Mouse (Mus musculus) limb, embryonic 14.5 days (tissue): ENCODE data around the gene Fam20a. TPM values are rescaled to one million over a fixed set of nuclear protein-coding genes. Genes with fewer than 3 reads are reported as not detected.

Experiments
- ATAC-seq: fragments of 200-750 bp; cut with Nextera tagmentation; 2 replicates; pipeline ENCODE4 v1.8.0; 2017; ENCODE audit warnings: low read depth, moderate number of reproducible peaks, moderate TSS enrichment; ENCODE audit not compliant: low FRiP score
- DNase-seq: peaks from one replicate; pipeline ENCODE4 v3.0.0-alpha.2; 2015; ENCODE audit warnings: low spot score
- H3K27ac ChIP-seq: fragments of 300-500 bp; sonication (generic); replicated peaks from 2 replicates; pipeline ENCODE4 v1.5.1; 2014; ENCODE audit warnings: low read depth, mild to moderate bottlenecking, low read length, moderate library complexity, mixed read lengths
- H3K27me3 ChIP-seq: fragments of 300-500 bp; sonication (generic); 2 replicates; pipeline ENCODE4 v1.6.1; 2014; ENCODE audit warnings: low read length, mixed read lengths; ENCODE audit not compliant: control insufficient read depth, insufficient read depth
- H3K36me3 ChIP-seq: fragments of 300-500 bp; sonication (generic); 2 replicates; pipeline ENCODE4 v1.6.1; 2014; ENCODE audit warnings: mild to moderate bottlenecking, low read length, moderate library complexity, mixed read lengths; ENCODE audit not compliant: control insufficient read depth, insufficient read depth
- H3K4me1 ChIP-seq: fragments of 300-500 bp; sonication (generic); 2 replicates; pipeline ENCODE4 v1.6.1; 2014; ENCODE audit warnings: antibody characterized with exemption, low read length, mixed read lengths; ENCODE audit not compliant: control insufficient read depth, insufficient read depth
- H3K4me2 ChIP-seq: fragments of 300-500 bp; sonication (generic); replicated peaks from 2 replicates; pipeline ENCODE4 v1.6.1; 2014; ENCODE audit warnings: low read depth, mild to moderate bottlenecking, low read length, moderate library complexity; ENCODE audit not compliant: severe bottlenecking
- H3K4me3 ChIP-seq: fragments of 300-500 bp; sonication (generic); replicated peaks from 2 replicates; pipeline ENCODE4 v1.5.1; 2014; ENCODE audit warnings: low read length
- H3K9ac ChIP-seq: fragments of 300-500 bp; sonication (generic); 2 replicates; pipeline ENCODE4 v1.6.1; 2014; ENCODE audit warnings: mild to moderate bottlenecking, low read depth, low read length, moderate library complexity; ENCODE audit not compliant: severe bottlenecking
- H3K9me3 ChIP-seq: fragments of 300-500 bp; sonication (generic); 2 replicates; pipeline ENCODE4 v1.6.1; 2016; ENCODE audit warnings: low read length; ENCODE audit not compliant: control insufficient read depth
- POLR2A ChIP-seq: fragments of 200-500 bp; IDR thresholded peaks from 2 replicates; pipeline ENCODE4 v1.8.0; 2012; ENCODE audit warnings: inconsistent platforms, mild to moderate bottlenecking, moderate library complexity, borderline replicate concordance; ENCODE audit not compliant: insufficient read depth, insufficient read length; ENCODE audit errors: extremely low read depth
- WGBS: fragments of 180-500 bp; shearing (Covaris S2); extraction: QIAGEN DNeasy Blood & Tissue Kit; methylation state at CpG from one replicate; pipeline ENCODE4 v1.1.7; 2014; 5-methylcytosine and 5-hydroxymethylcytosine counted together
- polyA plus RNA-seq, 2 experiments: library from polyadenylated mRNA; depleted of rRNA in 1 of 2; stranded (reverse) in 1 of 2; unstranded in 1 of 2; fragments of >200 nt; fragmentation: Nextera tagmentation in 1 of 2; extraction: Ambion mirVana in 1 of 2; gene quantifications; 2 replicates each; pipeline versions ENCODE4 v1.2.1 to v1.2.3; 2012 to 2014

Fam20a gene
- polyA plus RNA-seq, 2 experiments: 6.9 to 9.4 TPM

DNA sequence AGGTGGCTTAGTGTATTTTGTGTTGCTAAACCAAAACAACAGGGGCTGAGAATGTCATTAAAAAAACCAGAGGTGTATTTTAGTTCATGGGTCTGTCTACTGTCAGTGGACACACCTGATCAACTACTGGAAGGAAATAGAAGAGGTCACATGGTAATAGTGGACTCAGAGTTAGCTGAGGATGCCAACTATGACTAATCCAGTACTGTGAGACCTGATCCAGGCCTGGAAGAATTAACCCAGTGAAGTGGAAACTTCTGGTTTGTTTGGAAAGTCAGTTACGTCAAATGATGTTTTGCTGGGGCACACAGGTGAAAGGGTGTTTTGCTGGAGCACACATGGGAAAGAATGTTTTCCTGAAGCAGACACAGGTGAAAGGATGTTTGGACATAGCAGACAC lies 12.3 kb upstream of the Fam20a start:
- DNase-seq (no peak), ATAC-seq (no peak)
- 89% methylated on average over 1 of the region's 1 CpGs for WGBS
- H3K4me2 ChIP-seq: no peak overlapping the region
- no peaks in the 10 kb centered on the region for H3K27me3 ChIP-seq
- H3K36me3 ChIP-seq: no peaks in the 10 kb centered on the region
- no peak overlapping the region for H3K4me3 ChIP-seq
- no peak overlapping the region for H3K27ac ChIP-seq
- no peak for TF ChIP-seq POLR2A
- no peaks in the 10 kb centered on the region for H3K9me3 ChIP-seq
- H3K9ac ChIP-seq: no peak overlapping the region
- no peaks in the 10 kb centered on the region for H3K4me1 ChIP-seq

DNA sequence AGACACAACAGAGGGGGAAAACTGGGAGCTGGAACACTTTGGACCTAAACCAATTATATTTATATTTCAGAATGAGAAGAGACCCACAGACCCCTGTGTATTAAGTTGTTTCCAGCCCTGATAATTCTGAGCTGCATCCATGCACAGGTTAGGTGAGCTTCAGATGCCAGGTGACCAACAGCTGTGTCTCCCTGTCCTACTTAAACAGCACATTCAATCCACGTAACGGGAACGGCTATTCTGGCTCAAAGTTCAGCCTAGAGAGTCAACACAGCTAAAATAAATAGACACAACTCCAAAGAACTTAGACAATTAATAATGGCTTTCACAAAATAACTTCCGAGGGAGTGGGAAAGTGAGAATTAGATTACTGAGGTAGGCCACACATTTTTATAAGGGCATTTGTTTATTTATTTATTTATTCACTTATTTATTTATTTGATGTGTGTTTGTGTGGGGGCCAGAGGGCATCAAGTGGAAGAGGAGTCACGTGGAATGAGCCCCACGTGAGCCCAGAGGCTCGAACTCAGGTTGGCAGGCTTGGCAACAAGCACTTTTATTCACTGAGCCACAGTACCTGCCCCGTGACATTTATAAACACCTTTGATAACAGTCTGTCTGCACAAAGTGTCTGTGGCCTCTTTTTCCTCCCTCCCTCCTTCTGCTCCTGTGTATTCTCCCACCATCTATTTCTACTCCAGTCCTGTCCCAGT lies 10.8 kb upstream of the Fam20a start:
- Histone ChIP-seq H3K36me3 (no peaks in the 10 kb centered on the region), H3K27ac (no peak overlapping the region), H3K27me3 (no peaks in the 10 kb centered on the region), H3K4me2 (no peak overlapping the region), H3K9me3 (no peaks in the 10 kb centered on the region), H3K4me1 (no peaks in the 10 kb centered on the region), H3K9ac (no peak overlapping the region), H3K4me3 (no peak overlapping the region)
- WGBS: 76% methylated on average over 8 of the region's 8 CpGs
- DNase-seq (no peak), ATAC-seq (no peak)
- no peak for TF ChIP-seq POLR2A

DNA sequence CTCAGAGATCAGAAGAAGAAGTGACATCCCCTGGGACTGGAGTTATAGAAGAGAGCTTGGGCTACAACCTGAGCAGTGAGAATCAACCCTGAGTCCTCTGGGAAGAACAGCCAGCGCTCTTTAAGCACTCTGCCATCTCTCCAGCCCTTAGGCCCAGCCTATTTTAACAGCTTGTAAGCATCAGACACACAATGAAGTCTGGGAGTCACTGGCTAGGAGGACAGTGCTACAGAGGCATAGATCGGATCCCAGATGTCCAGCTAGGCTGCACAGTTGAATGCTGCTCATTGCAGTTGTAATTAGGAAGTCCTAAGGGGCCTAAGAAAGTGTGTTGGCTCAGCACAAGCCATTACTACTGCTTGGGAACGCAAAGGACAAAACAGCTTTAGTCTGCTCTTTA lies 6.3 kb upstream of the Fam20a start:
- Histone ChIP-seq H3K9me3 (no peaks in the 10 kb centered on the region), H3K4me3 (no peak overlapping the region), H3K9ac (no peak overlapping the region), H3K4me2 (no peak overlapping the region), H3K27me3 (no peaks in the 10 kb centered on the region), H3K27ac (no peak overlapping the region), H3K36me3 (no peaks in the 10 kb centered on the region), H3K4me1 (no peaks in the 10 kb centered on the region)
- DNase-seq (no peak), ATAC-seq (no peak)
- WGBS: 63% methylated on average over 3 of the region's 3 CpGs
- TF ChIP-seq POLR2A: no peak

DNA sequence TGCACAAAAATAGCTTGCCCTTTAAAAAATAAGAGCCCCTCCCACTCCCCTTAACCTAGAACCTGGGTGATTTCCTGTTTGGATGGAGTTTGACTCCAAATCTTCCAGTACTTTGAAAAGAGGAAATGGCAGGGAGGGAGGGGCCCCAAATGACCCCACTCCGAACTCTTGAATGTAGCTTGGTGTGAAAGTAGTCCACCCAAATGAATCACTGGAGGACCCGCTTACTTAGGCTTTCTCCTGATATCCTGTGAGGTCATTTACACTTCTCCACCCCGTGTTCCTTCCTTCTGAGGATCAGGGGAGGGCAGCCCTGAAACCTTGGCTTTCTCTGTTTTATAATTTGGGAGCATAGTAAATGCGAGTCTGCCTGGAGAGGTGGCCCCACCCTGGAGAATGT lies 632 bp upstream of the Fam20a start:
- Histone ChIP-seq H3K4me1 (peaks cover 14% of the 10 kb centered on the region), H3K4me3 (no peak overlapping the region), H3K9me3 (no peaks in the 10 kb centered on the region), H3K27ac (no peak overlapping the region), H3K27me3 (peaks cover 8% of the 10 kb centered on the region), H3K36me3 (no peaks in the 10 kb centered on the region), H3K4me2 (no peak overlapping the region; the same call in 1 of the 2 replicates), H3K9ac (no peak overlapping the region)
- 35% methylated on average over 4 of the region's 4 CpGs for WGBS
- no peak for ATAC-seq
- DNase-seq: no peak
- TF ChIP-seq POLR2A: no peak

DNA sequence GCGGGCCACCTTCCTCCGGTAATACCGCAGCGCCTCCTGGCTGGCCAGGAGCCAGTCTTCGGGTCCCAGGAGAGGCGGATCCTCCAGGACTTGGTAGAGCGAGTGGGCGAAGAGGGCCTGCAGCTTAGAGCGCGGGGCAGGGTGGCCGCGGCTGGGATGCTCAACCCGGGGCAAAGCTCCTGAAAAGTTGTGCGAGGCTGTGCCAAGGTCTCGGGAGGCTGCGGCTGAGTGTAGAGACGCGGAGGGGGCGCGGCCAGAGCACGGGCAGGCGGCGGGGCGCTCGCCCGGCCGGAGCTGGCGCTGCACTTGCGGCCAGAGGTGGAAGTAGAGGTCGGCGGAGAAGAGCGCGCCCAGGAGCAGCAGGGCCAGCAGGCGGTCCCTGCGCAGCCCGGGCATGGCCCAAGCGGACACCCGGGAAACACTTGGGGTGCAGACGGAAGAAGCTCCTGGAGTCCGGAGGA lies 729 bp downstream of the Fam20a start:
- Histone ChIP-seq H3K4me1 (peaks cover 14% of the 10 kb centered on the region), H3K9me3 (no peaks in the 10 kb centered on the region), H3K36me3 (no peaks in the 10 kb centered on the region), H3K4me2 (peak overlapping the region; percentile 65), H3K9ac (peak overlapping the region; percentile 44), H3K4me3 (peak overlapping the region; percentile 42), H3K27ac (no peak overlapping the region), H3K27me3 (peaks cover 8% of the 10 kb centered on the region)
- DNase-seq: no peak
- WGBS: 4% methylated on average over 37 of the region's 40 CpGs
- no peak for TF ChIP-seq POLR2A
- peak; percentile 28; the same call in 1 of the 2 replicates for ATAC-seq
